Mouse (Mus musculus) stomach, postnatal 0 days (tissue): ENCODE measurements around the gene Jund.

Source experiments
- CTCF ChIP-seq: IDR thresholded peaks from 2 replicates; pipeline ENCODE4 v1.5.1; 2016; ENCODE audit warnings: antibody characterized with exemption, low read depth, mild to moderate bottlenecking, moderate library complexity
- EP300 ChIP-seq: optimal IDR thresholded peaks from 2 replicates; pipeline ENCODE3; 2016; ENCODE audit warnings: antibody characterized with exemption

GRCm38 (mm10) chr8:70660273-70660725, 38.5 kb upstream of the Jund start, which contains the start of gene Pgpep1:
- TF ChIP-seq CTCF = no peak
- TF ChIP-seq EP300 = no peak
